Mouse (Mus musculus) stomach, embryonic 14.5 days (tissue): ENCODE measurements around the gene Csf2rb. TPM values are rescaled to one million over a fixed set of nuclear protein-coding genes. Genes with fewer than 3 reads are reported as not detected.
"Not testable (repeated sequence)": the region's sequence is repeated elsewhere in the genome, so short reads cannot be mapped to it uniquely, and the experiment has no call there.

ENCODE experiments used
- ATAC-seq: fragments of 200-750 bp; cut with Nextera tagmentation; 2 replicates; pipeline ENCODE4 v1.8.0; 2017; ENCODE audit warnings: low read depth, moderate TSS enrichment; ENCODE audit not compliant: insufficient number of reproducible peaks, insufficient read depth, low FRiP score
- H3K27ac ChIP-seq: fragments of 300-500 bp; sonication (generic); 2 replicates; pipeline ENCODE4 v1.5.1; 2014; ENCODE audit warnings: mild to moderate bottlenecking, low read length, moderate library complexity, mixed read lengths
- H3K27me3 ChIP-seq: fragments of 300-500 bp; sonication (generic); 2 replicates; pipeline ENCODE4 v1.6.1; 2014; ENCODE audit warnings: low read length, control low read depth, mixed read lengths; ENCODE audit not compliant: control insufficient read depth, insufficient read depth
- H3K36me3 ChIP-seq: fragments of 300-500 bp; sonication (generic); 2 replicates; pipeline ENCODE4 v1.6.1; 2014; ENCODE audit warnings: mild to moderate bottlenecking, control low read depth, low read length, moderate library complexity, mixed read lengths; ENCODE audit not compliant: control insufficient read depth, insufficient read depth
- H3K4me1 ChIP-seq: fragments of 300-500 bp; sonication (generic); 2 replicates; pipeline ENCODE4 v1.6.1; 2014; ENCODE audit warnings: low read length, control low read depth, mixed read lengths; ENCODE audit not compliant: control insufficient read depth, insufficient read depth
- H3K4me2 ChIP-seq: fragments of 300-500 bp; sonication (generic); replicated peaks from 2 replicates; pipeline ENCODE4 v1.6.1; 2014; ENCODE audit warnings: low read depth, low read length, control low read depth
- H3K4me3 ChIP-seq: fragments of 300-500 bp; sonication (generic); 2 replicates; pipeline ENCODE4 v1.5.1; 2014; ENCODE audit warnings: low read depth, low read length, control low read depth
- H3K9ac ChIP-seq: fragments of 300-500 bp; sonication (generic); replicated peaks from 2 replicates; pipeline ENCODE4 v1.6.1; 2014; ENCODE audit warnings: low read depth, mild to moderate bottlenecking, control low read depth, low read length, moderate library complexity, mixed read lengths
- H3K9me3 ChIP-seq: fragments of 300-500 bp; sonication (generic); 2 replicates; pipeline ENCODE4 v1.6.1; 2016; ENCODE audit warnings: low read depth, low read length, control low read depth; ENCODE audit not compliant: control insufficient read depth
- WGBS: fragments of 180-500 bp; shearing (Covaris S2); extraction: QIAGEN DNeasy Blood & Tissue Kit; methylation state at CpG from one replicate; pipeline ENCODE4 v1.1.7; 2014; 5-methylcytosine and 5-hydroxymethylcytosine counted together
- polyA plus RNA-seq: library from polyadenylated mRNA; unstranded; fragments of >200 nt; fragmentation: Nextera tagmentation; extraction: Ambion mirVana; gene quantifications from 2 replicates; pipeline ENCODE4 v1.2.1, GENCODE M21; 2014

Gene Csf2rb
- 1.6 and 2.3 TPM in 2 replicates for polyA plus RNA-seq

DNA sequence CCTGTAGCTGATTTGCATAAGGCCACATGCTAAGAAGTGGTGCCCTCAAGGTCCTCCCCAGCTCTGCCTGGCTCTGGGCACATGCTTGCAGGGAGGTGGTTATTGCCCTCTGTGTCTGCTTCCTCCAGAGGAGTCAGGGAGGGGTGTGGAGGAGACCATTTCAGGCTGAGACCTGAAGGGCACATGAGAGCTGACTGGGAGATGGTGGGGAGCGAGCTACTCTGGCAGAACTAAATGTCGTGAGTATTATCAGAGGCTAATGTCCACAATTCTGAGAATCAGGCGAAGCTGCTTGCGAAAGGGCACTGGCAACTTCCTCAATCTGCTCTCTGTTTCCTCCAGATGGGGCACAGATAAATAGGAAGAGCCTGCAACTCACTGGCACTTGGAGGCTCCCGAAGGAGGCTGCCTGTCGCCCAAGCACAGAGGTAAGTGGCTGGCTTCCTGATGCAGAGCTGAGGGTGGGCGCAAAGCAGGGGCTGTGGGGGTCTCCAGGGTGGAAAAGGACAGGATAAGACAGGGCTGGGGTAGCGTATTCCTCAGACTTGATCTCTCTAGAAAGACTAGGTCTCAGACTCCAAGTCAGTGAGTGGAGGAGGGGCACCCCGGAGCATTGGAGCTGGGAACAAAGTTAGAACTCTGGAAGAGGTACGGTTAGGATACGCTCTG is at the start of gene Csf2rb:
TSS of gene Csf2rb (plus strand) at position 82 of the 669 bp plus-strand sequence.
- Histone ChIP-seq H3K4me3 (no peak within 1 kb of the TSS), H3K4me2 (no peak within 1 kb of the TSS), H3K36me3 (no peaks in the 10 kb centered on the region), H3K27me3 (no peaks in the 10 kb centered on the region), H3K9me3 (no peaks in the 10 kb centered on the region), H3K9ac (no peak within 1 kb of the TSS), H3K4me1 (0 out of 2 replicates have a peak, but pooled peaks cover 4% of the 10 kb centered on the region), H3K27ac (no peak within 1 kb of the TSS)
- ATAC-seq: no peak
- 76% methylated on average over 11 of the region's 11 CpGs for WGBS

DNA sequence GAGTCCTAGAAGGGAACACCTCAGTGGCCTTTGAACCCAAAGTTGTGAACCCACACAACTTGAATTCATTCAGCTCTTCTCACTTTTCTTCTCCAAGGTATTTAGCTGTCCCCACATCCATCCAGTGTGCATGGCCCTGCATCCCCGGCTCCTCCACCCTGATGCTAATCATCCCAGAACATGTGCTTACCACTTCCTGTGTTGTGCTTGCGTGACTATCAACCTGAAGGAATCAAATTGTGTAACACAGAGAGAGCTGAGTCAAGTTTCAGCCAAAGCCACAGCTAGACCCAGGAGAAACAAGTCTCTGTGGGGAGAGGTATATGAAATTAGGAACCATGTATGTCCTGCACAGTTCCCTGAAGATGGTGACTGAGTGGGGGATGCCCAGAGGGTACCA is 47.2 kb upstream of the Csf2rb start:
- Histone ChIP-seq H3K9ac (no peak overlapping the region), H3K36me3 (no peaks in the 10 kb centered on the region), H3K4me2 (no peak overlapping the region), H3K27me3 (no peaks in the 10 kb centered on the region), H3K9me3 (no peaks in the 10 kb centered on the region), H3K27ac (no peak overlapping the region), H3K4me1 (no peaks in the 10 kb centered on the region), H3K4me3 (no peak overlapping the region)
- 78% methylated on average over 2 of the region's 2 CpGs for WGBS
- ATAC-seq: no peak

DNA sequence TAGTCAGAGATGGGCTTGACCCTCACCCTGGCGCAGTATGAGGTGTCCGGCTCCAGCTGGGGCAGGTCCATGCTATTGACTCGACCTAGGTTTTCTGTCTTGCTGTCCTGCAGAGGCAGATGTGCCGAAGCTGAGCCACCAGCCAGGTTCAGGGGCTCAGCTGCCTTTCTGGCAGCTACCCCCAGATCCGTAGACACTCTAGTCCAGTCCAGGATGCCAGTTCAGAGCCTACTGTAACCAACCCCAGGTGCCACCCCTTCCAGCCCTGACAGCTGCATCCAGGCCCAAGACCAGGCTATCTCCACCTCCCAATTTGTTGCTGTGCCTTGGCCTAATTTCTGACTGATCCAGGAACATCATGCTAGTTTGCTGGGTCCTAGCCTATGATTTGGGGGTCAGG is 37.6 kb upstream of the Csf2rb start:
- Histone ChIP-seq H3K27ac (no peak overlapping the region), H3K4me3 (no peak overlapping the region), H3K9ac (no peak overlapping the region), H3K9me3 (no peaks in the 10 kb centered on the region), H3K36me3 (no peaks in the 10 kb centered on the region), H3K4me1 (peaks cover 4% of the 10 kb centered on the region; the same call in 1 of the 2 replicates), H3K27me3 (no peaks in the 10 kb centered on the region), H3K4me2 (no peak overlapping the region)
- no peak for ATAC-seq
- WGBS: 88% methylated on average over 5 of the region's 5 CpGs

DNA sequence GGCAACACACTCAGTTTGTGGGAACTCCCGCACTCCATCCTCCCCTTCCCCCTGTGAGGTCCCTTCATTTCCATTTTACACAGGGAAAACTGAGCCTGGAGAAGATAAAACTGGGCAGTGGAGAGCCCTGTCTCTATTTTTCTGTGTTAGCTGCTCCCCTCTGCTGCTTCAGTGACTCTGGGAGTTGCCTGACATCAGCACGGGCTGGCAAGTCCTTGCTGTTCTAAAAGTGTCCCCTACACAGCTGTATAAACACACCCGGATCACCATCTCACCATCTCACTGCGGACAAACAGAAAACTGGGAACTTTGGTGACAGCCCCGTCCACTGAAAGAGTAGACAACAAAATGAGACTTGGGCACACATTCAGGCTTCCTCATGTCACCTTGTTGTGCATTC is 35.8 kb upstream of the Csf2rb start:
- not testable (repeated sequence) for H3K4me3 ChIP-seq, H3K36me3 ChIP-seq, H3K27ac ChIP-seq, ATAC-seq, H3K4me2 ChIP-seq, H3K27me3 ChIP-seq, H3K9me3 ChIP-seq, H3K9ac ChIP-seq, H3K4me1 ChIP-seq
- 64% methylated on average over 5 of the region's 5 CpGs for WGBS

DNA sequence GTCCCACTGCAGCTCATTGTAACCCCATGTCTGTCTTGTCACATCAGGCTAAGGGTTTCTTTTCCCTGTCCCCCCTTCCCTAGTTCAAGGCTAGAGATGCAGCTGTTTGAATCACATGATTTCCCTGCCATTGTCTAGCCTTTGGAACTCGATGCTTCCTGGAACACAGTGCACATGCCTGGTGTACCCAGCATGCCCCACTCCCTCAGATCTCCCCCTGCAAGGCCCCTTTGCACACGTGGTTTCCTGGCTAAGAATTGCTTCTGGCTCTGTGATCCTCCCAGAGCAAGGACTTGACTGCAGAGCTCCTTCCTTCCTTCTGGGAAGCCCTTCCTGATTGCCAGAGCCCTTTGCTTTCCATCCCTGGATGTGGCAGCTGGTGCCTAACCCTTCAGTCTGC is 32.3 kb upstream of the Csf2rb start:
- not testable (repeated sequence) for H3K4me2 ChIP-seq, H3K9me3 ChIP-seq, H3K4me1 ChIP-seq, H3K27ac ChIP-seq, H3K9ac ChIP-seq, ATAC-seq, H3K27me3 ChIP-seq, H3K36me3 ChIP-seq, H3K4me3 ChIP-seq
- 5% methylated on average over 2 of the region's 2 CpGs for WGBS

DNA sequence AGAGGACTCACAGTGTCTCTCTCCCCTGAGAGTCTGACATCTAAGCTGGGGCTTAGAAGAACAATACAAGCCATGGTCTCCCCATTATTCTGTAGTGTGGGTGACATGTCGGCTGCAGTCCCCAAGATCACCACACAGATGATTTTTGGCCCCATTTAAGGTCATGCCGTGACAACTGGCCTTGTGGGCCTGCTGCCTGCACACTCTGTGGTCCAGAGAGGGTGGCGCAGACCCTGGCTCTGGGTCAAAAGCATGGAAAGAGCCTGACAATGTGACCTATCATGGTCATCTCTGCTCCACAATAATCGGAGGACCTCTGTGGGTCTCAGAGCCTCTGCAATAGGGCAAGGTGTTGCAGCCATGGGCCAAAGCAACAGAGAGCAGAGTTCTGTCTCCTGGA is 31.8 kb upstream of the Csf2rb start:
- Histone ChIP-seq H3K9ac (no peak overlapping the region), H3K36me3 (no peaks in the 10 kb centered on the region), H3K9me3 (no peaks in the 10 kb centered on the region), H3K4me1 (peaks cover 5% of the 10 kb centered on the region; the same call in 1 of the 2 replicates), H3K27me3 (no peaks in the 10 kb centered on the region), H3K4me3 (no peak overlapping the region), H3K27ac (no peak overlapping the region), H3K4me2 (no peak overlapping the region)
- ATAC-seq: no peak
- 82% methylated on average over 4 of the region's 4 CpGs for WGBS

DNA sequence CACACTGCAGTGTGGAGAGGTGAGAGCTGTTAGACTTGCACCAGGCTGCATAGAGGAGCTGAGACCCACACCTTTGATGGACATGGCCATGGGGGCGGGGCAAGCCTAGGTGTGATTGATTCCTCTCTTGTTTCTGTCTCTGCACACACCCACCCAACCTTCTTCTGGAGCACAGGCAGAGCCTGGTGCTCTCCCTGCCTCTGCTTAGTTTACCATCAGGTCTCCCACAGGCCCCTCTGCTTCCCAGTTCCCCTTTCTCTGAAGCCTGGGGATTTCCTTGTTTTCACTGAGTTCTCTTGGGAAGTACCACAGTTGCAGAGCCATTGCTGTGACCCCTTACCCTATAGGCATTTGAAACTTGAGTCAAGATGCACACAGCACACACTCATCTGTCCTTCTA is 27.0 kb upstream of the Csf2rb start:
- no peak for ATAC-seq
- H3K27me3 ChIP-seq: no peaks in the 10 kb centered on the region
- no peaks in the 10 kb centered on the region for H3K4me1 ChIP-seq
- H3K4me2 ChIP-seq: no peak overlapping the region
- H3K36me3 ChIP-seq: no peaks in the 10 kb centered on the region
- no peaks in the 10 kb centered on the region for H3K9me3 ChIP-seq
- no peak overlapping the region for H3K4me3 ChIP-seq
- WGBS: 77% methylated on average over 1 of the region's 1 CpGs
- no peak overlapping the region for H3K27ac ChIP-seq
- no peak overlapping the region for H3K9ac ChIP-seq

DNA sequence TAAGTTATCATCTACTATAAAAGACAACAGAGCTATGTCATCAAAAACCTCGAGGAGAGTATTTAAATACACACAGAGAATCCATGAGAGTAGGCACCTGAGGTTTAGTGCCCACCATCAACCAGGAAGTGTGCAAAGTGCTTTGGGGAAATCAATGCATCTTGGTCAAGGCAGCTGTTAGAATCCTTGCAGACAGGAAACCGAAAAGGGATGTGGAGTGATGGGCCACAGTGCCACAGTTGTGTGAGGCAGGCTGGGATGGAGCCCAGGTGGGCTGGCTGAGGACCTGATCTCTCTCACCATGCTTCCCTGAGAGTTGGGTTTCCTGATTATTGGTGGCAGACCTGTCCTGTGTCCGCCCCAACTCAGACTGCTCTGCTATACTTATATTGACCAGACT is 25.9 kb upstream of the Csf2rb start:
- no peak overlapping the region for H3K27ac ChIP-seq
- H3K4me1 ChIP-seq: no peaks in the 10 kb centered on the region
- H3K4me2 ChIP-seq: no peak overlapping the region
- H3K9me3 ChIP-seq: no peaks in the 10 kb centered on the region
- no peak overlapping the region for H3K4me3 ChIP-seq
- no peaks in the 10 kb centered on the region for H3K27me3 ChIP-seq
- WGBS: 81% methylated on average over 3 of the region's 3 CpGs
- H3K9ac ChIP-seq: no peak overlapping the region
- ATAC-seq: no peak
- no peaks in the 10 kb centered on the region for H3K36me3 ChIP-seq

DNA sequence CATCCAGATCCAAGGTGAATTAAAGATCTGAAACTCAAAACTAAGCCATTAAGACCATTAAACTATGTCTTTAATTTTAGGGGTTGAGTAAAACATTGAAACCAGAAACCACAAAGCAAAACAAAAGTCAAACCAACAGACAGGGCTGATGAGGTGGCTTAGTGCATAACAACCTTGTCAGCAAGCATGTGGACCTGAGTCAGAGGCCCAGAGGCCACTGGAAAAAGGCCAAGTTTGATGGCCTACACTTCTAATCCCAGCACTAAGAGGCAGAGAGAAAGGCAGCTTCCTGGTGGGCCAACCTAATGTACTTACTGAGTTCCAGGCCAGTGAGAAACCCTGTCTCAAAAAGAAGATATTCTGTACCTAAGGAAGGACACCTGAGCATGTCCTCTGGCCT is 24.8 kb upstream of the Csf2rb start:
- Histone ChIP-seq H3K4me3 (no peak overlapping the region), H3K9ac (no peak overlapping the region), H3K4me2 (no peak overlapping the region), H3K27me3 (no peaks in the 10 kb centered on the region), H3K36me3 (no peaks in the 10 kb centered on the region), H3K4me1 (no peaks in the 10 kb centered on the region), H3K9me3 (no peaks in the 10 kb centered on the region), H3K27ac (no peak overlapping the region)
- ATAC-seq: no peak
